Mouse (Mus musculus) erythroid progenitor cell, adult 5-6 weeks (primary cell): ENCODE results near the gene Fibp. TPM values are rescaled to one million over a fixed set of nuclear protein-coding genes. Genes with fewer than 3 reads are reported as not detected.

Experiments used
- ATAC-seq: replicated peaks from 2 replicates; pipeline ENCODE4 v1.8.0; 2016; ENCODE audit warnings: moderate number of reproducible peaks, mild to moderate bottlenecking, moderate TSS enrichment, inconsistent platforms; ENCODE audit not compliant: poor library complexity, low FRiP score, severe bottlenecking
- total RNA-seq, 2 experiments: library from RNA; stranded (forward) in 1 of 2; stranded (reverse) in 1 of 2; fragments of 150-400 nt in 1 of 2; fragments of 186-747, 209-891 nt in 1 of 2; gene quantifications; 2 replicates each; pipeline versions ENCODE4 v1.2.3 to v1.2.4; 2015 to 2017; ENCODE audit warnings: low replicate concordance in 2 of 2

The Fibp gene
- total RNA-seq, 2 experiments from 2014 or later, result 21.8 to 29.0 TPM

- no peak for ATAC-seq
Measured at GRCm38 (mm10) chr19:5512091-5513004, 51.9 kb downstream of the Fibp start.

GRCm38 (mm10) chr19:5513005-5513349, 52.6 kb downstream of the Fibp start:
- ATAC-seq, result no peak

Other genes starting within 250 kb of the Fibp start
- gene Pacs1, start 187.5 kb upstream of the Fibp start, total RNA-seq (2015; ENCODE audit: low replicate concordance), result 13.4 and 29.2 TPM in 2 replicates
- 6.8 and 15.5 TPM in 2 replicates for gene Pacs1, start 187.5 kb upstream of the Fibp start, total RNA-seq (2017; ENCODE audit: low replicate concordance)
- 82.5 and 114 TPM in 2 replicates for gene Sf3b2, start 165.2 kb upstream of the Fibp start, total RNA-seq (2015; ENCODE audit: low replicate concordance)
- gene Sf3b2, start 165.2 kb upstream of the Fibp start, total RNA-seq (2017; ENCODE audit: low replicate concordance), result 107 and 146 TPM in 2 replicates
- not detected in 2 replicates for gene Gal3st3, start 162.3 kb upstream of the Fibp start, total RNA-seq (2015; ENCODE audit: low replicate concordance)
- not detected in 2 replicates for gene Gal3st3, start 162.3 kb upstream of the Fibp start, total RNA-seq (2017; ENCODE audit: low replicate concordance)
- not detected in 2 replicates for gene Catsper1, start 124.9 kb upstream of the Fibp start, total RNA-seq (2015; ENCODE audit: low replicate concordance)
- gene Catsper1, start 124.9 kb upstream of the Fibp start, total RNA-seq (2017; ENCODE audit: low replicate concordance), result not detected in 2 replicates
- gene Cst6, start 111.0 kb upstream of the Fibp start, total RNA-seq (2015; ENCODE audit: low replicate concordance), result 0.42 TPM in 1 of 2 replicates, not detected in the other
- gene Cst6, start 111.0 kb upstream of the Fibp start, total RNA-seq (2017; ENCODE audit: low replicate concordance), result not detected in 2 replicates
- 26.0 and 27.0 TPM in 2 replicates for gene Eif1ad, start 93.9 kb upstream of the Fibp start, total RNA-seq (2015; ENCODE audit: low replicate concordance)
- gene Eif1ad, start 93.9 kb upstream of the Fibp start, total RNA-seq (2017; ENCODE audit: low replicate concordance), result 33.9 and 45.0 TPM in 2 replicates
- gene Banf1, start 93.4 kb upstream of the Fibp start, total RNA-seq (2015; ENCODE audit: low replicate concordance), result 150 and 163 TPM in 2 replicates
- gene Banf1, start 93.4 kb upstream of the Fibp start, total RNA-seq (2017; ENCODE audit: low replicate concordance), result 29.1 and 34.9 TPM in 2 replicates
- gene Sart1, start 71.9 kb upstream of the Fibp start, total RNA-seq (2015; ENCODE audit: low replicate concordance), result 73.4 and 90.8 TPM in 2 replicates
- 62.2 and 94.3 TPM in 2 replicates for gene Sart1, start 71.9 kb upstream of the Fibp start, total RNA-seq (2017; ENCODE audit: low replicate concordance)
- gene Tsga10ip, start 58.1 kb upstream of the Fibp start, total RNA-seq (2015; ENCODE audit: low replicate concordance), result not detected in 2 replicates
- gene Tsga10ip, start 58.1 kb upstream of the Fibp start, total RNA-seq (2017; ENCODE audit: low replicate concordance), result not detected in 2 replicates
- gene Drap1, start 35.6 kb upstream of the Fibp start, total RNA-seq (2015; ENCODE audit: low replicate concordance), result 22.3 and 31.0 TPM in 2 replicates
- gene Drap1, start 35.6 kb upstream of the Fibp start, total RNA-seq (2017; ENCODE audit: low replicate concordance), result 8.3 and 25.4 TPM in 2 replicates
- 11.7 and 16.2 TPM in 2 replicates for gene AI837181, start 35.5 kb upstream of the Fibp start, total RNA-seq (2015; ENCODE audit: low replicate concordance)
- gene AI837181, start 35.5 kb upstream of the Fibp start, total RNA-seq (2017; ENCODE audit: low replicate concordance), result 1.9 and 13.7 TPM in 2 replicates
- not detected in 2 replicates for gene Fosl1, start 13.1 kb upstream of the Fibp start, total RNA-seq (2015; ENCODE audit: low replicate concordance)
- not detected in 2 replicates for gene Fosl1, start 13.1 kb upstream of the Fibp start, total RNA-seq (2017; ENCODE audit: low replicate concordance)
- gene Ccdc85b, start 2.7 kb upstream of the Fibp start, total RNA-seq (2015; ENCODE audit: low replicate concordance), result not detected in 2 replicates
- gene Ccdc85b, start 2.7 kb upstream of the Fibp start, total RNA-seq (2017; ENCODE audit: low replicate concordance), result 1.2 TPM in 1 of 2 replicates, not detected in the other
- 6.3 TPM in 1 of 2 replicates, not detected in the other for gene Ctsw, start 7.9 kb downstream of the Fibp start, total RNA-seq (2015; ENCODE audit: low replicate concordance)
- gene Ctsw, start 7.9 kb downstream of the Fibp start, total RNA-seq (2017; ENCODE audit: low replicate concordance), result not detected in 2 replicates
- 5.0 TPM in 1 of 2 replicates, not detected in the other for gene Efemp2, start 13.3 kb downstream of the Fibp start, total RNA-seq (2015; ENCODE audit: low replicate concordance)
- gene Efemp2, start 13.3 kb downstream of the Fibp start, total RNA-seq (2017; ENCODE audit: low replicate concordance), result not detected in 2 replicates
- 2.5 and 59.5 TPM in 2 replicates for gene Mus81, start 27.8 kb downstream of the Fibp start, total RNA-seq (2015; ENCODE audit: low replicate concordance)
- gene Mus81, start 27.8 kb downstream of the Fibp start, total RNA-seq (2017; ENCODE audit: low replicate concordance), result 6.5 and 11.2 TPM in 2 replicates
- 720 and 762 TPM in 2 replicates for gene Cfl1, start 29.8 kb downstream of the Fibp start, total RNA-seq (2015; ENCODE audit: low replicate concordance)
- 460 and 469 TPM in 2 replicates for gene Cfl1, start 29.8 kb downstream of the Fibp start, total RNA-seq (2017; ENCODE audit: low replicate concordance)
- 21.4 and 25.6 TPM in 2 replicates for gene 1700020D05Rik, start 43.2 kb downstream of the Fibp start, total RNA-seq (2015; ENCODE audit: low replicate concordance)
- 13.8 and 18.7 TPM in 2 replicates for gene 1700020D05Rik, start 43.2 kb downstream of the Fibp start, total RNA-seq (2017; ENCODE audit: low replicate concordance)
- gene Snx32, start 49.9 kb downstream of the Fibp start, total RNA-seq (2015; ENCODE audit: low replicate concordance), result 35.3 and 43.6 TPM in 2 replicates
- gene Snx32, start 49.9 kb downstream of the Fibp start, total RNA-seq (2017; ENCODE audit: low replicate concordance), result 42.5 and 42.7 TPM in 2 replicates
- gene Ovol1, start 100.0 kb downstream of the Fibp start, total RNA-seq (2015; ENCODE audit: low replicate concordance), result not detected in 2 replicates
- not detected in 2 replicates for gene Ovol1, start 100.0 kb downstream of the Fibp start, total RNA-seq (2017; ENCODE audit: low replicate concordance)
- gene Ap5b1, start 107.4 kb downstream of the Fibp start, total RNA-seq (2015; ENCODE audit: low replicate concordance), result 3.8 and 8.3 TPM in 2 replicates
- gene Ap5b1, start 107.4 kb downstream of the Fibp start, total RNA-seq (2017; ENCODE audit: low replicate concordance), result 6.4 and 11.0 TPM in 2 replicates
- 87.2 and 123 TPM in 2 replicates for gene Rnaseh2c, start 141.3 kb downstream of the Fibp start, total RNA-seq (2015; ENCODE audit: low replicate concordance)
- 36.2 and 100.0 TPM in 2 replicates for gene Rnaseh2c, start 141.3 kb downstream of the Fibp start, total RNA-seq (2017; ENCODE audit: low replicate concordance)
- gene Kat5, start 149.6 kb downstream of the Fibp start, total RNA-seq (2015; ENCODE audit: low replicate concordance), result 31.0 and 42.8 TPM in 2 replicates
- gene Kat5, start 149.6 kb downstream of the Fibp start, total RNA-seq (2017; ENCODE audit: low replicate concordance), result 29.1 and 35.0 TPM in 2 replicates
- 18.4 and 26.0 TPM in 2 replicates for gene Rela, start 176.9 kb downstream of the Fibp start, total RNA-seq (2015; ENCODE audit: low replicate concordance)
- 7.2 and 14.8 TPM in 2 replicates for gene Rela, start 176.9 kb downstream of the Fibp start, total RNA-seq (2017; ENCODE audit: low replicate concordance)
- gene Sipa1, start 203.1 kb downstream of the Fibp start, total RNA-seq (2015; ENCODE audit: low replicate concordance), result 97.7 and 126 TPM in 2 replicates
- gene Sipa1, start 203.1 kb downstream of the Fibp start, total RNA-seq (2017; ENCODE audit: low replicate concordance), result 127 and 129 TPM in 2 replicates
- gene Map3k11, start 228.1 kb downstream of the Fibp start, total RNA-seq (2015; ENCODE audit: low replicate concordance), result 12.2 and 13.7 TPM in 2 replicates
- gene Map3k11, start 228.1 kb downstream of the Fibp start, total RNA-seq (2017; ENCODE audit: low replicate concordance), result 9.4 and 14.1 TPM in 2 replicates
- 31.4 and 61.3 TPM in 2 replicates for gene Pcnx3, start 228.3 kb downstream of the Fibp start, total RNA-seq (2015; ENCODE audit: low replicate concordance)
- 44.7 and 54.5 TPM in 2 replicates for gene Pcnx3, start 228.3 kb downstream of the Fibp start, total RNA-seq (2017; ENCODE audit: low replicate concordance)
- gene Kcnk7, start 243.8 kb downstream of the Fibp start, total RNA-seq (2015; ENCODE audit: low replicate concordance), result not detected in 2 replicates
- not detected in 2 replicates for gene Kcnk7, start 243.8 kb downstream of the Fibp start, total RNA-seq (2017; ENCODE audit: low replicate concordance)